Mouse (Mus musculus) ZHBTc4 (cell line): ENCODE measurements around the gene Dgcr2.

Experiments used
- DNase-seq: peaks from one replicate; pipeline ENCODE4 v3.0.0-alpha.2; 2011; ENCODE audit warnings: low read depth, low spot score

Dgcr2 gene

DNA sequence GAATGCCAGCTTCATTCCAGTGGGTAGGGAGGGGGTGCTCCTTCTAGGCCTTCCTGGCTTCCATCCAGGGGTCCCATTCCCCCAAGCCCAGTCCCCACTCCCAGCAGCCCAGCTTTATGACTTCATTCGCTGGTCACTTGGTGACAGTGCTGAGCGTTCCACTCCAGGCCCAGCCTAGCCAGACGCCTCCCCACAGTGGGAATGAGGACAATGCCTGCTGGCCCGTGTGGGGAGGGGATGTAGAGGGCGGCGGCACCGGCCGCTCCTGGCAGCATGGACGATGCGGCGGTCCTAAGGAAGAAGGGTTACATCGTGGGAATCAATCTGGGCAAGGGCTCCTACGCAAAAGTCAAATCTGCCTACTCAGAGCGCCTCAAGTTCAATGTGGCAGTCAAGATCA, at the start of gene Dgcr2, which contains the start of gene Tssk2:
Gene Dgcr2, minus strand, starts transcription at position 101 of the 400 bp plus-strand sequence.
Gene Tssk2, plus strand, starts transcription at position 176 of the 400 bp plus-strand sequence.
- no peak for DNase-seq

GRCm38 (mm10) chr16:17945081-17945831, 46.9 kb upstream of the Dgcr2 start:
- peak; percentile 76 for DNase-seq

- no peak for DNase-seq
Measured at GRCm38 (mm10) chr16:17943466-17943865, 45.1 kb upstream of the Dgcr2 start.

DNA sequence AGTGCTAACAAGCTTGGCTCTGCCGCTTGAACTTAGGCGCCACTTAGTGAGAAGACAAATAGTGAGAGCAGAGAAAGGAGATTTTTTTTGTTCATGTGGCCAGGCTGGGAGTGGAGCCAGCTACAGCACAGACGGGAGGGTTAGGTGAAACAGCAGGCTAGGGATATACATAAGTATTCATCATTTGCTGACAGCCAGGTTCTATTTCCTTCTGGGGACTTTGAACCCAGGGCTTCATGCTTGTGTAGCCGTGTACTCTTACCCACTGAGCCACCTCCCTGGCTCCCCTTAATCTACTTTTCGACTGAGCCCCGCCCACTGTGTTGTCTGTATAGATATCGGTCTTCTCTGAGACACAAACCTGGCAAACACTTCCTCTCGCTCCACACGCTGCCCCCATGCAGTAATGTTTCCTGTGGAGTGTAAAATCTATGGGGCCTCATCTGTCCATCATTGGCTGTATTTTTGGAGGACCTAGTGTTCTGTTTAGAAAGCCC, 40.9 kb upstream of the Dgcr2 start:
- no peak for DNase-seq

DNA sequence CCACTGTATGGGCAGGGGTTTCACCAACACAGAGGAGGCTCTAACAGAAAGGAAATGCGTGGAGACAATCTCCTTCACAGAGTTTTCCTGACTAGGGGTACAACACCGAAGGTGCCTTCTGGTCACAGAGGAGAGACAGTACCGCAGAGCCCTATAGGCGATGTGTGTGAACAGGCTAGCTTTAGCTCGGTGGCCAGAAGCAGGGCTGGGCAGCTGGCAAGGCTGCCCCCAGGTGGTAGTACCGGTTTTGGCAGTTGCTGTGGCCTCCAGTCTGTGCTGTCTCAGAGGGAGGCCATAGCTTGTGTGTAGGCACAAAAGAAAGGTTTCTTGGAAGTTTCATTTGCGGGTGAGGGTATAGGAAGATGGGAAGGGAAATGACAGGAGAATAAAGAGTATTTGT, 40.5 kb upstream of the Dgcr2 start:
- DNase-seq, result peak; percentile 86

DNA sequence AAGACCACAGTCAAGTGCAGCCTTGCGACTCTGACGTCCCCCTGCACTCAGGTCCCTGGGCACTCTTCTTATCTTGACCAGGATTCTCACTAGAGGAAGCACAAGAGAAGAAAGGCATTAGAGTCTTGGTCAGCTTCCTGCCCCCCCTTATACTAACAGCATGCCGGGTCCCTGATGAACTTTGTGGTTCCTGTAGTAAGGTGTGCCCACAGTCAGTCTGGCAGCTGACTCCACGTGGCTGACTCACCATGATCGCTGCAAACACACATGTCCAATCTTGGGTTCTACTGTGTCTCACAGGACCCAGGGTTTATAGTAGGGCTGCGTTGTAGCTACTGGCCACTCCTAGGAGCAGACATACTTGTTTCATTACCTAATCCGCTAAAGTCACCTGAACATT, 39.8 kb upstream of the Dgcr2 start:
- no peak for DNase-seq

GRCm38 (mm10) chr16:17936776-17937175, 38.4 kb upstream of the Dgcr2 start:
- peak; percentile 48 for DNase-seq

DNA sequence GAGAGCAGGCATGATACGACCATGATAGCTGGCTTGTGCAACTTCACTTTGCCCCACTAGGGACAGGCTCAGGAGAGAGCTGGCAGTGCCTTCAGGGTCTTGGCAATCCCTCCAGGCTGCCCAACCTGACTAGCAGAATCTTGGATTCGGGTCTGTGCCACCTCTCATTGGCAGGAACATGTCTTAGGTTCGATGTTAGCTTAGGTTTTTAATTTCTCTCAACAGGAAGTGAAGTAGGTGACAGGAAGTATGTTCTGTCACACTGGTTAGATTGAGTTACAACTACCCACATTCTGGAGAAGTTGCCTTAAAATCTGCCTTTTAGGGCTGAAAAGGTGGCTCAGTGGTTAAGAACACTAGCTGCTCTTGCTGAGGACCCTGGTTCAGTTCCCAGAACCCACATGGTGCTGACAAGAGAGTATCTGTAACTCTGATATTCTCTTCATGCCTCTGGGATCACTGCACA, 36.1 kb upstream of the Dgcr2 start:
- DNase-seq, result no peak

DNA sequence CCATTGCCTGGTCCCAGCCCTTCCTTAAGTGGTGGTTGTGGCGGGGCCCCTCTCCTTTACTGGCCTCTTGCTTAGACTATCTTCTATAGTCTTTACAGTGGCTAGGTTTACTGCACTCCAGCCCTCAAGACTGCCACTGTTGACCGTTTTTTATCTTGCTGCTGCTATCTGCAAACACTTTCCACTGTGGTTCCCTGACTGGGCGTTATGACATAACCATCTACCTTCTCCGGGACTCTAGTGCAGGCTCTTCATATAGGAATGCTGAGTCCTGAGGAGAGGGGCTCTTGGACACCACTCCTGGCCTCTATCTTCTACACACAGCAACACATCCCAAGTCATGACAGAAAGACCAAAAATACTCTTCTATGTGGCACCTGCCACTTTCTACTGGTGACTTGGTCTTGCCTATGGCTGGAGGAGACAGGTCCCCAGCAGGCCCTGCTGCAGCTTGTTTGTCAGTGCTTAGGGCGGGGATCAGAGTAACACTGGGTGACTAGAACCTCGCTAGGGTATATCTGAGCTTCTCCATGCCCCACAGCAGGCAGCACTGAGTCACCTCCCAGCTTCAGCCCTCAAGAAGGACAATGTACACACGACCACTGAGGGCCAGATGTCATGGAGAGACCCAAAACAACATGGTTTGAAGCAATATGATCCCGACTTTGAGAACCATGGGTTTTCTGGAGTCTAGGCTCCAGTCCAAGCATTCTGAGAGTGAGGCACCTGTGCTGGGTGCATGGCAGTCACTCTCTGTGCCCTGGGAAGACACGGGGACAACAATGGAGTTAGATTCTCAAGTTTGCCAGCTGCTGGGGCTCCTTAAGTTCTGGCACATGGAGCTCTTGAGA, 35.5 kb upstream of the Dgcr2 start:
- no peak for DNase-seq

GRCm38 (mm10) chr16:17931906-17932460, 33.6 kb upstream of the Dgcr2 start:
- no peak for DNase-seq

- DNase-seq, result no peak
Measured at GRCm38 (mm10) chr16:17929631-17930030, 31.3 kb upstream of the Dgcr2 start.

GRCm38 (mm10) chr16:17929211-17929610, 30.8 kb upstream of the Dgcr2 start:
- DNase-seq, result no peak

- DNase-seq, result peak; percentile 99
Measured at GRCm38 (mm10) chr16:17928627-17929104, 30.3 kb upstream of the Dgcr2 start.

DNA sequence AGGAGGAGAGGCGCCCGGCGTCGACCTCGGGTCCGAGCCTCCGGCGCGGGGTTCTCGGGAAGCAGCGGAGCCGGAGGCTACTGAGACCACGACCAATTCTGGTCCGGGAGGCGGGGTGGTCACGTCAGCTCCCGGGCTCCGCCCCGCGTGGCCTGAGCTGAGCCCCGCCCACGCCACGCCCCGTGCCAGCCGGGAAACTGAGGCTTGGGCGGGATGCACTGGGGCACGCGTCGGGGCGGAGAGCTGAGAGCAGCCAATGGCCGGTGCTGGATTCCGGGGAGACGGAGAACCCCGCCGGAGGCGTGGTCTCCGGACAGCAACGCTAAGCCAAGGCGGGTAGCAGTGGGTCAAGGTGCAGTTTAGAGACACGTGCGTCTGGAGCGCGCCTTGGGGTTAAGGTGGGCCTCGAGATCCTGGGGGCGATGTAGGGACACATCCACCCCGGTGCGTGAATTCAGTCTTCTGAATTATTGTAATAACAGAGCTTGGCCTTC, 29.8 kb upstream of the Dgcr2 start, which contains the start of gene Slc25a1:
Gene Slc25a1, minus strand, starts transcription at position 133 of the 494 bp plus-strand sequence.
- peak; percentile 86 for DNase-seq

DNA sequence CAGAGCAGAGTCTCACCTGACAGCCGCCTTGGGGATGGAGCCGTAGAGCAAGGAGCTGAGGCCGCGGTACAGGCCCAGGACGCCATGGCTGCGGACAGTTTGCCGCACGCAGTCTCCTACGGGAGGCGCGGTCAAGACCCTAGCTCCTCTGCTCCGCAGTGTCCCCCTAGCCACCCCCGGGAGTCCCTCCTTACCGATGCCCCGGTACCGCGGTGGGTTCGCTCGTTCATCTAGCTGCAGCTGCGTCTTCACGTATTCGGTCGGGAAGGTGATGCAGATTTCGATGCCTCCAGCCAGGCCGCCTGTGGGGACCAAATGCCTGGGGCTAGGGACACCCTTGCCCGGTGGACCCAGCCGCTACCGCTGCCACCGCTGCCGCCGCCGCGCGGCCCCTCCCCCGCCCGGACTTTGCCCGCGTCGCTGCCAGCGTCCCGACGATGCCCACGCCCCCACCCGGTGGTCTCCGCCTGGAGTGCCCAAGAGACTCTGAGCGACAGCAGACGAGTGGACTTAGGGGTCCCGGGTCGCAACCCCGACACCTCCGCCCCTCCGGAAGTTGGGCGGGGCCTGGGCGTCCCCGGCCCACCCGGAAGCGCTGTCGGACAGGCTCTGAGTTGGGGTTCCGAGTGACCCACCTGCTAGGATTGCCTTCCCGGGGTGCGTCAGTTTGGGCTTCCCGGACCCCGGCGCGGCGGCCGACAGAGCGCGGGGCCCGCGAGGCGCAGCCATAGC, 29.2 kb upstream of the Dgcr2 start:
- no peak for DNase-seq

- no peak for DNase-seq
Measured at GRCm38 (mm10) chr16:17922163-17922538, 23.8 kb upstream of the Dgcr2 start.

DNA sequence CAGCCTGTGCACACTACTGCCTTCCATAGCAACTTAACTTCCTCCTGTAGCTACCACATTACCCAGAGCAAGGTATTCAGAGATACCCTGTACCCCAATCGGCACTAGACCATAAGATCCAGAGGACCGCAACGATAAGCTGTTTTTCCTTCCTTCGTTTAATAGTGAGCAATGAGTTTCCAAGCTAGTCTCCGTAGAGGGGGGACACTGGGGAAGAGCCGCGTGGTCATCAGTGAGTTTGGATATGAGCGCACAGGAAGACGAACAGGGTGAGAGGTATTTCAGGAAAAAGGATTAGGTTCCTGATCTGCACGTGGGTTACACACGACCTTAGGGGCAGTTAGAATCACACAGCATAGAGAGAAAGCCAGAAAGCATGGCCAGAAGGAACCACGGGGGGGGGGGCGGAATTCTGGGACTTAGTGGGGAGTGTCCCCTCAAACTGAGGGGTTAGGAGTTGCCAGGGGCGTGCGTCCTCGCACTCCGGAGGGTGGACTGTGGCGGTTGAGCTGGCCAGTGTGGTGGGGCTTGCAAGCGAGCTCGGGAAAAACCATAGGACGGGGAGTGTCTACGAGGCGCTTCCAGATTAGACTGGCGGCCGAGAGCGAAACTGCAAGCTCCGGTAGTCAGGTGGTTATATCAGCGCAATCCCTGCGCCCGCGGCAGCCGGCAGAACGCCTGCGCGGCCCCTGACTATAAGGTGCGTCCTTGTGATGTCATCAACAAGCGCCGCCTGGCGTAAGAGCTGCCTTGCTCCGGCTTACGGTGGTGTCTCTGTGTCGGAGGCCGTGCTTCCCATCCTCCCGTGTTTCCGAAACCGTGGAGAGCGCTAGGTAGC, 23.2 kb upstream of the Dgcr2 start:
- DNase-seq, result peak; percentile 99

DNA sequence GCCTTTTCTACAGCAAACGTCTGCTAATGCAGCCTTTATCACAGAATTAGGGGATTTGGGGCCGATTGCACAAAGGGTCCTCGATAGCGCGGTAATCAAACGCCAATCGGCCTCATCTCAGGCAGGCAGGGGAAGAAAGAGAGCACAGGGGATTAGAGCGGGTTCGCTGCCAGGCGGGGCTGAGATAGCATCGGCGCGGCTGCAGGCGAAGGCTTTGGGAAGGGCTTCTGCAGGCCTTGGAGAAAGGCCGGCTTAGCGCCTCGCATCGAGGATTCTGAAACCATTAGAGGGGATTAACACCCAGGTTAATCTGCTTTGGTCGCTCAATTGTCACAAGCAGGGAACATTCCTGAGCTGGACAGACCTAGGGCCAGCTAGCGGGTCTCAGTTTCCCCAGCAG, 22.2 kb upstream of the Dgcr2 start:
- DNase-seq, result peak; percentile 33

GRCm38 (mm10) chr16:17914307-17915249, 16.2 kb upstream of the Dgcr2 start, which contains the start of gene Gsc2:
Gene Gsc2, minus strand, starts transcription at chr16:17915059.
- DNase-seq, result peak; percentile 83
